Mouse (Mus musculus) small intestine, adult 2 months (tissue): ENCODE data around the gene Creb5.

ENCODE experiments used
- CTCF ChIP-seq: fragments of 200-500 bp; IDR thresholded peaks from 2 replicates; pipeline ENCODE4 v1.5.1; 2012; ENCODE audit warnings: low read depth, mild to moderate bottlenecking, control low read depth, inconsistent platforms, low read length, moderate library complexity, mixed read lengths; ENCODE audit not compliant: insufficient replicate concordance, insufficient read length; ENCODE audit errors: extremely low read depth
- POLR2A ChIP-seq: fragments of 200-500 bp; IDR thresholded peaks from 2 replicates; pipeline ENCODE4 v1.6.1; 2012; ENCODE audit warnings: low read depth, mild to moderate bottlenecking, control low read depth, inconsistent platforms, low read length, moderate library complexity

GRCm38 (mm10) chr6:53572979-53573710, 286.1 kb downstream of the Creb5 start:
- TF ChIP-seq POLR2A (no peak), CTCF (no peak)
